Mouse (Mus musculus) ovary, postnatal 10 days (tissue): ENCODE data around the gene Dock7.

Experiments
- DNase-seq: peaks from one replicate; pipeline ENCODE4 v3.0.0; 2022; ENCODE audit warnings: low spot score

The Dock7 gene

GRCm38 (mm10) chr4:98910246-98910645, 210.5 kb downstream of the Dock7 start:
- DNase-seq, result no peak

GRCm38 (mm10) chr4:98887148-98887547, 233.6 kb downstream of the Dock7 start:
- no peak for DNase-seq
